Mouse (Mus musculus): Measurements from ENCODE around the gene Zfp362. TPM values are rescaled to one million over a fixed set of nuclear protein-coding genes. Genes with fewer than 3 reads are reported as not detected.

The Zfp362 gene
- polyA plus RNA-seq, 1 experiment from 2014 or later = 26.0 TPM

GRCm38 (mm10) chr4:128839811-128840738 lies 34.2 kb upstream of the Zfp362 start:
- Histone ChIP-seq H3K4me3 (replicated peaks; ENCODE audit: low read length) (no peak overlapping the region), H3K9ac (ENCODE audit: low read length) (no peak overlapping the region), H3K27me3 (ENCODE audit: control insufficient read depth, insufficient read depth, low read length) (no peaks in the 10 kb centered on the region), H3K36me3 (ENCODE audit: control insufficient read depth, insufficient read depth, low read length) (no peaks in the 10 kb centered on the region), H3K9me3 (replicated peaks; ENCODE audit: control insufficient read depth, low read length) (no peaks in the 10 kb centered on the region), H3K4me1 (ENCODE audit: control insufficient read depth, insufficient read depth, low read length) (peaks cover 31% of the 10 kb centered on the region), H3K27ac (ENCODE audit: low read length) (peak overlapping the region; percentile 68), H3K4me2 (ENCODE audit: low read depth, low read length) (no peak overlapping the region)
- WGBS = 28% methylated on average over 16 of the region's 16 CpGs
- peak; percentile 77 for ATAC-seq (ENCODE audit: insufficient read depth, low FRiP score)

GRCm38 (mm10) chr4:128838202-128838601 lies 32.4 kb upstream of the Zfp362 start:
- no peak for ATAC-seq (ENCODE audit: insufficient read depth, low FRiP score)
- no peaks in the 10 kb centered on the region for H3K9me3 ChIP-seq (replicated peaks; ENCODE audit: control insufficient read depth, low read length)
- no peaks in the 10 kb centered on the region for H3K27me3 ChIP-seq (ENCODE audit: control insufficient read depth, insufficient read depth, low read length)
- H3K4me3 ChIP-seq (replicated peaks; ENCODE audit: low read length) = no peak overlapping the region
- peaks cover 31% of the 10 kb centered on the region for H3K4me1 ChIP-seq (ENCODE audit: control insufficient read depth, insufficient read depth, low read length)
- H3K27ac ChIP-seq (ENCODE audit: low read length) = peak overlapping the region; percentile 72
- H3K36me3 ChIP-seq (ENCODE audit: control insufficient read depth, insufficient read depth, low read length) = no peaks in the 10 kb centered on the region
- no peak overlapping the region for H3K4me2 ChIP-seq (ENCODE audit: low read depth, low read length)
- WGBS = 39% methylated on average over 5 of the region's 5 CpGs
- H3K9ac ChIP-seq (ENCODE audit: low read length) = no peak overlapping the region

GRCm38 (mm10) chr4:128824131-128824530 lies 18.3 kb upstream of the Zfp362 start:
- Histone ChIP-seq H3K36me3 (ENCODE audit: control insufficient read depth, insufficient read depth, low read length) (no peaks in the 10 kb centered on the region), H3K4me2 (ENCODE audit: low read depth, low read length) (no peak overlapping the region), H3K27ac (ENCODE audit: low read length) (no peak overlapping the region), H3K9me3 (replicated peaks; ENCODE audit: control insufficient read depth, low read length) (no peaks in the 10 kb centered on the region), H3K4me1 (ENCODE audit: control insufficient read depth, insufficient read depth, low read length) (0 out of 2 replicates have a peak, but pooled peaks cover 2% of the 10 kb centered on the region), H3K9ac (ENCODE audit: low read length) (no peak overlapping the region), H3K4me3 (replicated peaks; ENCODE audit: low read length) (no peak overlapping the region), H3K27me3 (ENCODE audit: control insufficient read depth, insufficient read depth, low read length) (no peaks in the 10 kb centered on the region)
- 66% methylated on average over 3 of the region's 3 CpGs for WGBS
- ATAC-seq (ENCODE audit: insufficient read depth, low FRiP score) = no peak

- H3K4me2 ChIP-seq (ENCODE audit: low read depth, low read length) = no peak overlapping the region
- H3K4me3 ChIP-seq (replicated peaks; ENCODE audit: low read length) = no peak overlapping the region
- no peak for ATAC-seq (ENCODE audit: insufficient read depth, low FRiP score)
- H3K27ac ChIP-seq (ENCODE audit: low read length) = no peak overlapping the region
- H3K4me1 ChIP-seq (ENCODE audit: control insufficient read depth, insufficient read depth, low read length) = 0 out of 2 replicates have a peak, but pooled peaks cover 2% of the 10 kb centered on the region
- no peaks in the 10 kb centered on the region for H3K27me3 ChIP-seq (ENCODE audit: control insufficient read depth, insufficient read depth, low read length)
- no peaks in the 10 kb centered on the region for H3K9me3 ChIP-seq (replicated peaks; ENCODE audit: control insufficient read depth, low read length)
- 50% methylated on average over 12 of the region's 12 CpGs for WGBS
- H3K9ac ChIP-seq (ENCODE audit: low read length) = no peak overlapping the region
- H3K36me3 ChIP-seq (ENCODE audit: control insufficient read depth, insufficient read depth, low read length) = no peaks in the 10 kb centered on the region
Observed at GRCm38 (mm10) chr4:128820568-128820967, 14.7 kb upstream of the Zfp362 start.

- no peak overlapping the region for H3K4me3 ChIP-seq (replicated peaks; ENCODE audit: low read length)
- 45% methylated on average over 7 of the region's 7 CpGs for WGBS
- ATAC-seq (ENCODE audit: insufficient read depth, low FRiP score) = no peak
- no peaks in the 10 kb centered on the region for H3K27me3 ChIP-seq (ENCODE audit: control insufficient read depth, insufficient read depth, low read length)
- no peak overlapping the region for H3K27ac ChIP-seq (ENCODE audit: low read length)
- H3K9me3 ChIP-seq (replicated peaks; ENCODE audit: control insufficient read depth, low read length) = no peaks in the 10 kb centered on the region
- no peak overlapping the region for H3K4me2 ChIP-seq (ENCODE audit: low read depth, low read length)
- H3K9ac ChIP-seq (ENCODE audit: low read length) = no peak overlapping the region
- peaks cover 8% of the 10 kb centered on the region; the same call in 1 of the 2 replicates for H3K4me1 ChIP-seq (ENCODE audit: control insufficient read depth, insufficient read depth, low read length)
- no peaks in the 10 kb centered on the region for H3K36me3 ChIP-seq (ENCODE audit: control insufficient read depth, insufficient read depth, low read length)
Observed at GRCm38 (mm10) chr4:128817011-128817410, 11.2 kb upstream of the Zfp362 start.

- no peaks in the 10 kb centered on the region for H3K9me3 ChIP-seq (replicated peaks; ENCODE audit: control insufficient read depth, low read length)
- H3K4me3 ChIP-seq (replicated peaks; ENCODE audit: low read length) = peak overlapping the region; percentile 56
- peak; percentile 90 for ATAC-seq (ENCODE audit: insufficient read depth, low FRiP score)
- H3K27ac ChIP-seq (ENCODE audit: low read length) = peak overlapping the region; percentile 40
- no peaks in the 10 kb centered on the region for H3K36me3 ChIP-seq (ENCODE audit: control insufficient read depth, insufficient read depth, low read length)
- no peaks in the 10 kb centered on the region for H3K27me3 ChIP-seq (ENCODE audit: control insufficient read depth, insufficient read depth, low read length)
- peak overlapping the region; percentile 78 for H3K4me2 ChIP-seq (ENCODE audit: low read depth, low read length)
- H3K4me1 ChIP-seq (ENCODE audit: control insufficient read depth, insufficient read depth, low read length) = peaks cover 13% of the 10 kb centered on the region
- WGBS = 12% methylated on average over 16 of the region's 16 CpGs
- peak overlapping the region; percentile 83 for H3K9ac ChIP-seq (ENCODE audit: low read length)
Observed at GRCm38 (mm10) chr4:128811382-128812056, 5.7 kb upstream of the Zfp362 start.

GRCm38 (mm10) chr4:128806827-128807179 lies 958 bp upstream of the Zfp362 start:
- Histone ChIP-seq H3K4me3 (replicated peaks; ENCODE audit: low read length) (peak overlapping the region; percentile 87), H3K9me3 (replicated peaks; ENCODE audit: control insufficient read depth, low read length) (no peaks in the 10 kb centered on the region), H3K9ac (ENCODE audit: low read length) (peak overlapping the region; percentile 100), H3K36me3 (ENCODE audit: control insufficient read depth, insufficient read depth, low read length) (no peaks in the 10 kb centered on the region), H3K4me1 (ENCODE audit: control insufficient read depth, insufficient read depth, low read length) (peaks cover 33% of the 10 kb centered on the region), H3K4me2 (ENCODE audit: low read depth, low read length) (peak overlapping the region; percentile 83), H3K27ac (ENCODE audit: low read length) (peak overlapping the region; percentile 98), H3K27me3 (ENCODE audit: control insufficient read depth, insufficient read depth, low read length) (no peaks in the 10 kb centered on the region)
- peak; percentile 50; the same call in 1 of the 2 replicates for ATAC-seq (ENCODE audit: insufficient read depth, low FRiP score)
- under 1% methylated on average over 15 of the region's 15 CpGs for WGBS

GRCm38 (mm10) chr4:128805150-128806042 lies 449 bp downstream of the Zfp362 start:
- Histone ChIP-seq H3K27ac (ENCODE audit: low read length) (peak overlapping the region; percentile 98), H3K36me3 (ENCODE audit: control insufficient read depth, insufficient read depth, low read length) (no peaks in the 10 kb centered on the region), H3K9ac (ENCODE audit: low read length) (peak overlapping the region; percentile 100), H3K4me1 (ENCODE audit: control insufficient read depth, insufficient read depth, low read length) (peaks cover 29% of the 10 kb centered on the region), H3K4me2 (ENCODE audit: low read depth, low read length) (peak overlapping the region; percentile 83), H3K9me3 (replicated peaks; ENCODE audit: control insufficient read depth, low read length) (no peaks in the 10 kb centered on the region), H3K27me3 (ENCODE audit: control insufficient read depth, insufficient read depth, low read length) (no peaks in the 10 kb centered on the region), H3K4me3 (replicated peaks; ENCODE audit: low read length) (peak overlapping the region; percentile 87)
- 0 out of 2 replicates have a peak, but pooled peaks have one; percentile 6 for ATAC-seq (ENCODE audit: insufficient read depth, low FRiP score)
- WGBS = under 1% methylated on average over 69 of the region's 74 CpGs

All from stomach, embryonic 16.5 days (tissue).